Mouse (Mus musculus): ENCODE measurements at regions not wholly inside any gene's neighbourhood (a gene's known extent, or its start where the extent isn't known, plus 50 kb on each side); places are given as distances from the start of the nearest gene placed in this dataset. TPM values are rescaled to one million over a fixed set of nuclear protein-coding genes. Genes with fewer than 3 reads are reported as not detected.

DNA sequence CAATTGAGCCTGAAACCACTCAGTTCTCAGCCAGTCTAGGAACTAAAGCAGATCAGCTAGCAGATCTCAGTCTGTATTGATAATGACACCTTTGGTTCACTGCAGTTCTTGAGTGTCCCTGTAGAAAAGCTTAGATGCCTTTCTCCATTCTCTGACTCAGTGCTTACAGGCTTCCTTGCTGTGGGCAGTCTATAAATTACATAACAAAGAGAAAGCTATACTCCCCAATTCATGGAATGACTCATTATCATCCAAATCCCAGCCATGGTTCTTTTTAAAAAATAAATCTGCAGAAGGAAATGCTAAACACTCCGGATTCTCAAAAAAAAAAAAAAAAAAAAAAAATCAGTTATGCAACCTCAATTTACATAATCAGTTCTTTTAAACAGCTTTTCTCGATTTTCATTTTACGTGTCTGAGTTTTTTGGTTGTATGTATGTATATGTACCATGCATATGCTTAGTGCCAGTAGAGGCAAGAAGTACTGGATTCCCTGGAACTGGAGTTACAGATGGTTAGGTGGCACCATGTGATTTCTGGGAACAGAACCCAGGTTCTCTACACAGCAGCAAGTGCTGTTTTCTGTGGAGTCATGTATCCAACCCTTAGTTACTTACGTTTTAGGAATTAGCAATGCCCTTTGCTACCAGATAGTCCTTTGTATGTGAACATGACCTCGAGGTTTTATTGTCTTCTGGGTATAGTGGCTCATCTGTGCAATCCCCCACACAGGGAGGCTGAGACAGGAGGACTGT, 71.5 kb upstream of the Slc39a10 start:
- ATAC-seq (ENCODE audit: insufficient read depth) (no peak), DNase-seq (ENCODE audit: low read depth in 3 of 3, low spot score in 3 of 3) (no peak)
- Histone ChIP-seq H3K27me3 (ENCODE audit: control insufficient read depth, insufficient read depth, low read length) (no peaks in the 10 kb centered on the region), H3K4me2 (ENCODE audit: low read depth) (no peak overlapping the region), H3K4me1 (replicated peaks; ENCODE audit: control insufficient read depth in 2 of 2, insufficient read depth in 2 of 2, low read length in 1 of 2) (no peaks in the 10 kb centered on the region), H3K9ac (replicated peaks) (no peak overlapping the region), H3K9me3 (ENCODE audit: control insufficient read depth, low read length) (no peaks in the 10 kb centered on the region), H3K4me3 (ENCODE audit: insufficient read depth in 1 of 2, low read depth in 2 of 2, low read length in 2 of 2) (no peak overlapping the region), H3K27ac (no peak overlapping the region), H3K36me3 (replicated peaks; ENCODE audit: control insufficient read depth, insufficient read depth, low read depth) (no peaks in the 10 kb centered on the region)
- 56% methylated on average over 5 of the region's 5 CpGs for WGBS (ENCODE audit: insufficient replicate concordance)
- TF ChIP-seq EP300 (IDR thresholded peaks at IDR 0.05; ENCODE audit: low read depth) (no peak), CTCF (IDR thresholded peaks at IDR 0.05; ENCODE audit: low read depth) (no peak)

Small RNA genes in the stretch of these regions (microRNA-seq; reads per million reads assigned to microRNA genes)
- not detected for gene Mir6350

All from liver, embryonic 14.5 days (tissue).